In genomic region chr15:79741173-79741858, GRCm38 (mm10) we compare ENCODE assay signal across 8 mouse cellular contexts. TPM values are rescaled to one million over a fixed set of nuclear protein-coding genes. Genes with fewer than 3 reads are reported as not detected.
DNase-seq lines count a peak whose midpoint lies in the region; ATAC-seq and TF ChIP-seq lines count a peak whose summit lies in the region.

No protein-coding gene starts in this region.

- peak overlapping the region; percentile 84 for H3K4me2 ChIP-seq in kidney, embryonic 16.5 days (replicated peaks; ENCODE audit: low read depth, low read length)
- peak overlapping the region; percentile 66 for H3K4me2 ChIP-seq in midbrain, embryonic 14.5 days (ENCODE audit: low read length)

- peaks cover 29% of the 10 kb centered on the region for H3K36me3 ChIP-seq in kidney, embryonic 16.5 days (ENCODE audit: insufficient read depth, low read length)
- H3K36me3 ChIP-seq in limb, embryonic 10.5 days = peaks cover 41% of the 10 kb centered on the region
- peaks cover 33% of the 10 kb centered on the region for H3K36me3 ChIP-seq in midbrain, embryonic 14.5 days (ENCODE audit: control insufficient read depth, insufficient read depth, low read length)

- peaks cover 40% of the 10 kb centered on the region for H3K4me1 ChIP-seq in kidney, embryonic 16.5 days (ENCODE audit: insufficient read depth, low read length)
- H3K4me1 ChIP-seq in bone marrow, adult 2 months (ENCODE audit: control insufficient read depth, insufficient read depth, low read length) = peaks cover 7% of the 10 kb centered on the region; the same call in 1 of the 2 replicates
- H3K4me1 ChIP-seq in limb, embryonic 10.5 days = peaks cover 38% of the 10 kb centered on the region
- H3K4me1 ChIP-seq in midbrain, embryonic 14.5 days (ENCODE audit: control insufficient read depth, insufficient read depth, low read length) = peaks cover 23% of the 10 kb centered on the region

- no peaks in the 10 kb centered on the region for H3K9me3 ChIP-seq in kidney, embryonic 16.5 days (ENCODE audit: low read length)
- H3K9me3 ChIP-seq in limb, embryonic 10.5 days (replicated peaks) = no peaks in the 10 kb centered on the region
- H3K9me3 ChIP-seq in midbrain, embryonic 14.5 days (ENCODE audit: control insufficient read depth, low read length) = no peaks in the 10 kb centered on the region

- WGBS in kidney, embryonic 16.5 days = 17% methylated on average over 14 of the region's 14 CpGs
- under 1% methylated on average over 14 of the region's 14 CpGs for WGBS in bone marrow, adult 2 months
- 45% methylated on average over 14 of the region's 14 CpGs for WGBS in limb, embryonic 10.5 days
- WGBS in midbrain, embryonic 14.5 days = 34% methylated on average over 14 of the region's 14 CpGs

- H3K27ac ChIP-seq in kidney, embryonic 16.5 days (ENCODE audit: low read length) = peak overlapping the region; percentile 80
- peak overlapping the region; percentile 97 for H3K27ac ChIP-seq in bone marrow, adult 2 months (ENCODE audit: control insufficient read depth, insufficient read depth, low read depth, low read length, poor library complexity)
- H3K27ac ChIP-seq in limb, embryonic 10.5 days = peak overlapping the region; percentile 94
- H3K27ac ChIP-seq in midbrain, embryonic 14.5 days (replicated peaks; ENCODE audit: low read depth, low read length) = peak overlapping the region; percentile 69

- no peak for ATAC-seq in kidney, embryonic 16.5 days (ENCODE audit: low FRiP score, low TSS enrichment)
- no peak for ATAC-seq in midbrain, embryonic 14.5 days (ENCODE audit: low FRiP score, low TSS enrichment)

- TF ChIP-seq CTCF in bone marrow, adult 2 months (IDR thresholded peaks at IDR 0.05; ENCODE audit: control insufficient read depth, insufficient read depth, low read length) = no peak

- 0 out of 2 replicates have a peak, but pooled peaks have one; percentile 32 for TF ChIP-seq POLR2A in bone marrow, adult 2 months (IDR thresholded peaks at IDR 0.05; ENCODE audit: borderline replicate concordance, control insufficient read depth, low read depth, low read length)

- no peak for DNase-seq in kidney, adult 11 months
- DNase-seq in gastrocnemius, postnatal 25 days = peak; percentile 60
- DNase-seq in limb, embryonic 10.5 days (ENCODE audit: low spot score) = no peak
- DNase-seq in midbrain, embryonic 14.5 days = no peak
- peak; percentile 58 for DNase-seq in thymus, postnatal 25 days
- DNase-seq in right cerebral cortex, postnatal 14 days = no peak

- peak overlapping the region; percentile 95 for H3K4me3 ChIP-seq in kidney, embryonic 16.5 days (ENCODE audit: low read length)
- H3K4me3 ChIP-seq in bone marrow, adult 2 months (replicated peaks; ENCODE audit: control insufficient read depth, low read depth, low read length) = peak overlapping the region; percentile 81
- H3K4me3 ChIP-seq in limb, embryonic 10.5 days = peak overlapping the region; percentile 98
- H3K4me3 ChIP-seq in midbrain, embryonic 14.5 days (replicated peaks; ENCODE audit: low read depth, low read length) = peak overlapping the region; percentile 94

- no peaks in the 10 kb centered on the region for H3K27me3 ChIP-seq in kidney, embryonic 16.5 days (ENCODE audit: insufficient read depth, low read length)
- H3K27me3 ChIP-seq in limb, embryonic 10.5 days (ENCODE audit: low read depth, poor library complexity, severe bottlenecking) = no peaks in the 10 kb centered on the region
- no peaks in the 10 kb centered on the region for H3K27me3 ChIP-seq in midbrain, embryonic 14.5 days (ENCODE audit: control insufficient read depth, insufficient read depth, low read length)

- peak overlapping the region; percentile 96 for H3K9ac ChIP-seq in kidney, embryonic 16.5 days (replicated peaks; ENCODE audit: low read length)
- H3K9ac ChIP-seq in midbrain, embryonic 14.5 days (replicated peaks; ENCODE audit: low read length) = peak overlapping the region; percentile 92

RNA-seq across cellular contexts. Expression of gene Sun2, which starts 1.0 kb away (rescaled TPM):
- 5.7 and 5.8 TPM in 2 replicates for polyA plus RNA-seq in kidney, embryonic 16.5 days (2015; fragmentation: Nextera tagmentation; extraction: Ambion mirVana)
- polyA plus RNA-seq in bone marrow, adult 2 months (2011; ENCODE audit: insufficient read depth, insufficient read length, low replicate concordance, missing spikeins) = 63.2 and 147 TPM in 2 replicates
- total RNA-seq in gastrocnemius, postnatal 25 days (2021) = 10 to 100 TPM; 70.7 to 76.5 TPM
- polyA plus RNA-seq in limb, embryonic 10.5 days (2016; fragmentation: Nextera tagmentation; extraction: Ambion mirVana) = 2.8 and 3.8 TPM in 2 replicates
- 7.2 and 7.8 TPM in 2 replicates for polyA plus RNA-seq in midbrain, embryonic 14.5 days (2014; fragmentation: Nextera tagmentation; extraction: Ambion mirVana)

RNA-seq across cellular contexts. Expression of gene Dnal4, which starts 36.3 kb away (rescaled TPM):
- 71.7 and 74.0 TPM in 2 replicates for polyA plus RNA-seq in kidney, embryonic 16.5 days (2015; fragmentation: Nextera tagmentation; extraction: Ambion mirVana)
- polyA plus RNA-seq in bone marrow, adult 2 months (2011; ENCODE audit: insufficient read depth, insufficient read length, low replicate concordance, missing spikeins) = 6.8 and 8.4 TPM in 2 replicates
- 1 to 10 TPM; 5.9 to 6.1 TPM for total RNA-seq in gastrocnemius, postnatal 25 days (2021)
- 62.2 and 70.4 TPM in 2 replicates for polyA plus RNA-seq in limb, embryonic 10.5 days (2016; fragmentation: Nextera tagmentation; extraction: Ambion mirVana)
- polyA plus RNA-seq in midbrain, embryonic 14.5 days (2014; fragmentation: Nextera tagmentation; extraction: Ambion mirVana) = 77.8 and 83.8 TPM in 2 replicates

RNA-seq across cellular contexts. Expression of gene Gtpbp1, which starts 50.7 kb away (rescaled TPM):
- 32.7 and 36.6 TPM in 2 replicates for polyA plus RNA-seq in kidney, embryonic 16.5 days (2015; fragmentation: Nextera tagmentation; extraction: Ambion mirVana)
- 46.1 and 53.9 TPM in 2 replicates for polyA plus RNA-seq in bone marrow, adult 2 months (2011; ENCODE audit: insufficient read depth, insufficient read length, low replicate concordance, missing spikeins)
- total RNA-seq in gastrocnemius, postnatal 25 days (2021) = 10 to 100 TPM; 20.4 to 21.7 TPM
- polyA plus RNA-seq in limb, embryonic 10.5 days (2016; fragmentation: Nextera tagmentation; extraction: Ambion mirVana) = 48.6 and 53.9 TPM in 2 replicates
- 42.5 and 49.5 TPM in 2 replicates for polyA plus RNA-seq in midbrain, embryonic 14.5 days (2014; fragmentation: Nextera tagmentation; extraction: Ambion mirVana)

RNA-seq across cellular contexts. Expression of gene Josd1, which starts 53.6 kb away (rescaled TPM):
- 18.2 and 19.6 TPM in 2 replicates for polyA plus RNA-seq in kidney, embryonic 16.5 days (2015; fragmentation: Nextera tagmentation; extraction: Ambion mirVana)
- 15.3 and 20.4 TPM in 2 replicates for polyA plus RNA-seq in bone marrow, adult 2 months (2011; ENCODE audit: insufficient read depth, insufficient read length, low replicate concordance, missing spikeins)
- 10 to 100 TPM; 12.1 to 16.0 TPM for total RNA-seq in gastrocnemius, postnatal 25 days (2021)
- polyA plus RNA-seq in limb, embryonic 10.5 days (2016; fragmentation: Nextera tagmentation; extraction: Ambion mirVana) = 23.8 and 24.6 TPM in 2 replicates
- polyA plus RNA-seq in midbrain, embryonic 14.5 days (2014; fragmentation: Nextera tagmentation; extraction: Ambion mirVana) = 16.2 and 23.9 TPM in 2 replicates

Comparison
In these comparisons a context has a peak if more than half of its experiments do, and no peak if none do; other contexts are left out.
1. DNase-seq: peak in gastrocnemius, postnatal 25 days (single experiment) and thymus, postnatal 25 days (single experiment); none in kidney, adult 11 months (single experiment), limb, embryonic 10.5 days (single experiment), midbrain, embryonic 14.5 days (single experiment) and right cerebral cortex, postnatal 14 days (single experiment).
2. Peak in every context shown above with its lines, with median percentiles within 50 percentile points of each other: H3K27ac ChIP-seq and H3K4me3 ChIP-seq.